Mouse (Mus musculus) left cerebral cortex, postnatal 14 days (tissue): ENCODE measurements at regions not wholly inside any gene's neighbourhood (a gene's known extent, or its start where the extent isn't known, plus 50 kb on each side); places are given as distances from the start of the nearest gene placed in this dataset.
A peak's percentile ranks its signal among the peaks of the same experiment; 100 is the strongest.

Experiments used
- DNase-seq, 2 experiments: peaks; one replicate each; pipeline ENCODE4 v3.0.0; 2021 to 2022; ENCODE audit warnings: low spot score in 2 of 2, mixed read lengths in 1 of 2
- intact Hi-C: fragments of 180-260 bp; cut with DNase I; formaldehyde crosslinking; loops from one replicate; pipeline ENCODE4 v1.15.1; 2025

- intact Hi-C loops: no loop called here
- DNase-seq: peak in 1 of 2 experiments; percentile 41
Observed at GRCm38 (mm10) chr2:102250101-102250500, 63.9 kb upstream of the Ldlrad3 start.

- no peak for DNase-seq
- intact Hi-C loops: no loop called here
Observed at GRCm38 (mm10) chr2:102246484-102246883, 60.3 kb upstream of the Ldlrad3 start.

GRCm38 (mm10) chr2:102244491-102244890 is 58.3 kb upstream of the Ldlrad3 start:
- DNase-seq: no peak
- intact Hi-C loops: no loop called here

- no peak for DNase-seq
- intact Hi-C loops: no loop called here
Observed at GRCm38 (mm10) chr2:102241626-102242025, 55.4 kb upstream of the Ldlrad3 start.

GRCm38 (mm10) chr2:102239712-102240505 is 53.7 kb upstream of the Ldlrad3 start:
- DNase-seq: no peak
- intact Hi-C loops: no loop called here
